Mouse (Mus musculus): ENCODE results near the gene Ubr1.
A peak's percentile ranks its signal among the peaks of the same experiment; 100 is the strongest.

Ubr1 gene

GRCm38 (mm10) chr2:120853151-120853550, 117.4 kb downstream of the Ubr1 start:
- DNase-seq (ENCODE audit: low spot score), result no peak

DNA sequence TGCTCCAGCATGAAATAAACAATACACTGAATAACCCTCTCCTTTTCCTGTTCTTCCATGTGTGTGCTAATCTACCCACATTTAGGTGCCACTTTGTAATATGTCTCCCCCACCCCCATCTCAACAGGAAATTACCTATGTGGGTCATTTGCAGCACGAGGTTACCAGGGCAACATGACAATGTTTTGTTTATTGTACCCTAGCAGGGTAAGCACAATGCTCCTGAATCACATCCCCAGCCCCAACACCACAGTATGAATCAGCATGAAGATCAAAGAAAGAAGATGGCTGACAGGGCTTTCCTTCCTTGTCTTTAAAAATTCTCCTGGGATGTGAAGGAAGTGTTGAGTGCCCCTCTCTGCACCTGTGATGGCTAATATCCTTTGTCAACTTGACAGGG, 117.9 kb downstream of the Ubr1 start:
- no peak for DNase-seq (ENCODE audit: low spot score)

GRCm38 (mm10) chr2:120850424-120851082, 120.0 kb downstream of the Ubr1 start, which contains the start of gene Ttbk2:
TSS of gene Ttbk2 (minus strand) at chr2:120850604.
- DNase-seq (ENCODE audit: low spot score), result peak; percentile 96

- DNase-seq (ENCODE audit: low spot score), result peak; percentile 38
These were observed 120.8 kb downstream of the Ubr1 start, which contains the start of gene Cdan1 for GRCm38 (mm10) chr2:120849449-120850423. TSS of gene Cdan1 (minus strand) at chr2:120850128.

GRCm38 (mm10) chr2:120845280-120845679, 125.2 kb downstream of the Ubr1 start:
- no peak for DNase-seq (ENCODE audit: low spot score)

DNA sequence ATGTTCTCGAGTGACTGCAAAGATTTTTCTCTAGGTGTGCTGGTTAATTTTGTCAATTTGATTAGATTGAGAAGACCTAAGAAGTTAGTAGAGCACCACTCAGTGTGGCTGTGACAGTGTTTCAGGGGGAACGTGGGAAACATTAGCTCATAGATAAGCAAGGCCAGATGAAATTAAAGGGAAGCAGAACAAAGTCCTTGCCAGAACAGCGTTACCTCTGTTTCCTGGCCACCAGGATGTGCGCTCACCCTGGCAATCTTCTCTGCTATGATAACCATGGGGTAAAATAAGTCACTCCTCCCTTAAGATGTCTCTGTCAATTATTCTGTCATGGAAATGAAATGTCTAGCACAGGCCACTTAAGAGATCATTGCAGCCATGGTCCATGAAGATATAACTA, 126.5 kb downstream of the Ubr1 start:
- DNase-seq (ENCODE audit: low spot score), result no peak

- DNase-seq (ENCODE audit: low spot score), result no peak
These were observed 129.3 kb downstream of the Ubr1 start for GRCm38 (mm10) chr2:120841211-120841610.

DNA sequence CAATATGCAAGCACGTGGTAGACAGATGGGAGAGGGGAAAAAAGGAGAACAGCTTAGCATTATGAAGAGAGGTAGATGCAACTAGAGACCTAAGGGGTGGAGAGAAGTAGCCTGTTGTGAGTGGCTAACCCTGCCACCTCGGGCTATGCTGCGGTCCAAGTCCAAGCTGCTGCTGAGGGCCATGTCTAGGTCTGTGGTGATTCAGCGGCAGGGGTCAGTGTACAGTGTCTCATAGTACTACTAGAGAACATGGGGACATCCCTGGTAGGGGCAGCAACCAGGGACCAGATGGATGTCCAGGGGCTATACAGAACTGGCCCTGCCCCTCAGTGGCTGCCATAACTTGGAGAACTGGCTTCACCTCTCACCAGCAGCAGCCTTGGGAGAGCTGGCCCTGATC, 135.3 kb downstream of the Ubr1 start:
- no peak for DNase-seq (ENCODE audit: low spot score)

DNA sequence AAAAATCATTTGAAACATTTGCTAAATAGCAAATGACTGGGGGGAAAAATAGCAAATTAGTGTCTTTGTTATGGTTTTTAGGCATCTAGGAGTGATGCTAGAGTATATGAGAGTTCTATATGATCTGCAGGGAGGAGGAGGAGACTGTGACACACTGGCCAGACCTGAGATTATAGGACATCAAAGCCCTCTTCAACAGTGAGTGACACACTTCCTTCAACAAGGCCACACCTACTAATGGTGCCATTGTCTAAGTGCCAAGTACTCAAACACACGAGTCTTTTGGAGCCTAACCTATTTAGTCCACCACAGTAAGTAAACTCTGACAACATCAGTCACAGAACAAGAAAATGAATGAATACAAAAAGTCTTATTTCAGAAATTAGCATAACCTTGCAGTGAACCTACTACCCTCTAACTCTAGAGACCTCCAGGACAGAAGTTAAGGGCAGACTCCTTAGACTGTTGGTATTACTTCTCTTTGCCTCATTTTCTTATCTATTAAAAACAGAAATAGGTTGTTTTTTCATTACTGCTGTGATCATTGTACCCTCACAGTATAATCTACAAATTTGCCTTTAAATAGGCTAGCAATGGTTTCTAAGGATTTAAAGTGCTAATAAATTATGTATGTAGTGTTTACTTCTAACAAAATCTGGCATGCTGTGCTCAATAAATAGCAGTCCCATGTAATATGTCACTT, 143.4 kb downstream of the Ubr1 start:
- no peak for DNase-seq (ENCODE audit: low spot score)

Measured in urinary bladder, postnatal 14 days (tissue).